Mouse (Mus musculus) kidney, postnatal 4 days (tissue): ENCODE measurements at regions not wholly inside any gene's neighbourhood (a gene's known extent, or its start where the extent isn't known, plus 50 kb on each side); places are given as distances from the start of the nearest gene placed in this dataset.

Experiments used
- DNase-seq, 2 experiments: peaks; one replicate each; pipeline ENCODE4 v3.0.0; 2021; ENCODE audit warnings: mixed read lengths in 2 of 2

DNA sequence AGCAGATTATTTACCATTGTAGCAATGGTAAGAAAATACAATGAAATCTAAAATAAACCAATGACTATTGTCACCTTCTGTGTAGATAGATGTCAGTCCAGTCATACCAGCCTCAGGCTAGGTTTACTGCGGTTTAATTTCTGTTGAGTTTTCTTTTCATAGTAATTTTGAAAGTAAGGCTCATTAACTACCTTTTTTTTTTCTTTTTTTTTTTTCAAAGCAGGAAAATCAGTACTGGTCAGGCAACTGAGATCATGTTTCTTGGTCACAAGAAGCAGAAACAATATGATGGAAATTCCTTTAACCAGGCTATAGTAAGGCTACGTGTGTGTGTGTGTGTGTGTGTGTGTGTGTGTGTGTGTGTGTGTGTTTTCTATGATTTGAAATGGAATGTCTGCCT, 622.0 kb downstream of the Nfib start:
- DNase-seq, result no peak

DNA sequence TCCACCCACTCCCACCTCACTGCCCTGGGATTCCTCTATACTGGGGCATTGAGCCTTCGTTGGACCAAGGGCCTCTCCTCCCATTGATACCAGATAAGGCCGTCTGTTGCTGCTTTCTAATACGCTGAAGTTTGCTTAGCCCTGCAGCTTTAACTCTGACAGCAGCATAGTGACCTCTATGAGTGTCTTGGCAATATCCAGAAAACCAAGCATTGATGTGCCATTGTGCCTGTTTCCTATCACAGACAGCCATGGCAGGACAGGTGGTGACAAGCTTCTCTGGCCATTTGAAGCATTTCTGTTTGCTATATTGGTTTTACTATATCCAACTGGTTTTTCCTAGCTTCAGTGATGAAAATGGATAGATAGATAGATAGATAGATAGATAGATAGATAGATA, 625.4 kb upstream of the Mpdz start:
- DNase-seq, result no peak

DNA sequence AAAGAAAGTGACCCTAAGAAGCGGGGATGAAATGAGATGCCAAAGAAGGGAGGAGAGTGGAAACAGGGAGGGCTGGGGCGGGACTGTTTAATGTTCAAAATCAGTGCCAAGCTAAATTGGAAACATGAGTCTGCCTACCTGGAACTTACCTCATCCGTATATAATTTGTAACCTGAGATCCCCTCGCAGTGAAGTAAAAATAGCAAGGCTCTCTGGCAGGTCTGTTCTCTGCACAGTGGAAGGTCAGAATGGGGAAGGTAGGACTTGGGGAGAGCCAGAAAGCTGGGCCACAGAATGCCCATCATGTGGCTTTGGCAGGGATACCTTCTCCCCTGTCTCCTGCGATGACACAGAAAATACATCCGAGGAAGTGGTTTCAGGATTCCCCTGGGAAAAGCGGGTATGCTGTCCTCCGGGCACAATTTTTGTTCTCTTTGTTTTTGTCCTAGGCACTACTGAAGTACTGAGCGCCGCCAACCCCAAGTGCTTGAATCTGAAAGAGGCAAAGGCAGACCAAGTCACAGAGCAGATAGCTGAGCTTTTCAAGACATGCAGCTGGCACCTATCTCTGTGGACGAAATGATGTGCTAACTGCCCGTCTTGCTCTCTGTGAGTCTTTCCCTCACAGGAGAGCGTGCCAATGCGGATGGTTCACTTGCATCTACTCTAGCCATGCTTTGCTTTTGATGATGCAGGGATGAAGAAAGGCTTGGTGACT, 623.2 kb upstream of the Mpdz start:
- DNase-seq, result peak in 1 of 2 experiments; percentile 9

DNA sequence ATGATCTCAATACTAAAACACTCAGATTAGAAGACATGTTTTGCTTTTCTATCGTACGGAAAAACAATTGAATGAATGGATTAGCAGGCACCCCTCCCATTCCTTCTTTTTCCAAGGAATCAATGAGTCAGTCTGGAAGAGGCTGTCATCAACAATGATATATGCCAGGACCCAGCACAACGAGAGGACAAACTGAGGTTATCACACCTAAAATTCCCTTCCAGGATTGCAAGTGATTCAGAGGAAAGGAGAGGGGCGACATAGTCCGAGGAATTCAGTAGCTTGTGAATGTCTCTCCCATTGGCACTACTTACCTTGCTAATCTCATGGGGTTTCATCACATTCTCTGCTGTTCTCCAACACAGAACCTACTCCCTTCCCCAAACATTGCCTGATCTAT, 620.1 kb upstream of the Mpdz start:
- no peak for DNase-seq

DNA sequence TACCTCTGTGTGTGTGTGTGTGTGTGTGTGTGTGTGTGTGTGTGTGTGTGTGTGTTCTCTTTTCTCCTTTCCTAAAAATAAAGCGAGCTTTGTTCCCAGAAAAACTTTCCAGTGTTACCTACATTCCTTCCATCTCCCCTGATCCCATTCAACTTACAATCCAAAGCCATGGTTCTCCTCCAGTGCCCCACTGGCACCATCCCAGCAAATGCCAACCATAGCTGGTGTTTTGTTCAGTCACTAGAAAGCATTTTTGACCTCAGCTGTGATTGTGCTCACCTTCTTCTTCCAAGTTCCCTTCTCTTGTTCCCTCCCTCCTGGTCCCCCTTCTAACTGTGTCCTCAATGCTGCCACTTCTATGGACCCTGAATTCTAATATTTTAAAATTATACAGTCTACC, 614.1 kb upstream of the Mpdz start:
- peak; percentile 36 to 51 for DNase-seq

DNA sequence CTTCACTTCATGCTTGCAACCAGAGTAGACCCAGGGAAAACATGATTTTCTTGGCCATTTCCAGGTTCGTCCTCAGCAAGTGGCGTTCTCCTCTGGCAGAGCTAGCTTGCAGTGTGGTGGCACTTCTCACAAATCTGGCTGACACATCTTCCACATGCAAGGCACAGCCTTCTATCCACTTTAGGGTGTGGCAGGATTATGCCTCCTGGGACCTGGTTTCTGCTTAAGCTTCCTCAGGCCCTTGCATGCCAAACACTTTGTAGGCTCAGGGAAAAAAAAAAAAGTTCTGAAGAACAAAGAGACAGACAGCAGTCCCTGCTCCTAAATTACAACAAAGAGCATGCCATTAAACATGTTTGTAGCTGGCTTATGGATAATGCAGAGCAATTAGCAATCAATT, 605.6 kb upstream of the Mpdz start:
- DNase-seq, result no peak

DNA sequence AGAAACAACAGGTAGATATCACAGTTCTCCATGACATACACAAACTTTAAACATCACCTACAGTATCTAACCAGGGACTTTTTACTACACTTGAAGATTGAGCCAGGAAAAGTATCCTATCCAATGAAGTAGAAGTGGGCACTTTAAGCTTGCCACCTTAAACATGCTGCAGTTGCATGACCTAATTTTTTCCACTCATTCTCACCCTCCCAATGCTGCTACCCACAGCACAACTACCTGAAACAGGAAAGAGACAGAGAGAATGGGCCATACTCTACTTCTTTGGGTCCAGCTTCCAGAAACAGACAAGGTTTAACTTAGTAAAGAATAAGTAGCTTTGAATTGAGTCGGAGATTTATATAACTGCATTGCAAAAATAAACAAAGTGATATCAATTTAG, 594.9 kb upstream of the Mpdz start:
- no peak for DNase-seq

DNA sequence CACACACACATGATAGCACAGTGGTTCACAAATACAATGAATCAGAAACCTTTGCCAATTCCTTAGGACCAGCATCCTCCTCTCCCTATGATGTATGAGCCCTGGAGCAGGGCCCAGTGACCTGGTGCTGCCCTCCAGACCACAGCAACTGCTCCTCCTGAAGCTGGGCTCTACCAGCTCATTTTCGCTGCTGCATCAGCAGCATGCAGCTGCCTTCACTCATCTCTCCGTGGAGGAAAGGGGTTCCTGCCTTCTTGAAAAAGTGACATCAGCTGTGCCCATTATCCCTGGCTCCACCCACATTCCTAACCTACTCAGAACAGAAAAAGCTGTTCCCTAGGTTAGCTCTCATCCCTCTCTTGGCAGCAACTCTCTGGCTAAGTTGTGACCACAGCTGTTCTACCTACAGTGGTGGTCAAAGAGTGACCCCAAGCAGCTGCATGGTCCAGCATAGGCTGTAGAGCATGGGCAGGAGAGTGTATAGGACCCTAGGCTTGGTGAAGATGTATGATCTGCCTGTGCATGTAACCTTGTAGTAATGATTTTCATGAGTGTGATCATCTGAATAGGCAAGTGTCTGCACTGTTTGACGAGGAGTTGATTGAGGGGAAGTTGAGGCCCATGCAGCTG, 592.6 kb upstream of the Mpdz start:
- DNase-seq, result peak; percentile 63 to 69

DNA sequence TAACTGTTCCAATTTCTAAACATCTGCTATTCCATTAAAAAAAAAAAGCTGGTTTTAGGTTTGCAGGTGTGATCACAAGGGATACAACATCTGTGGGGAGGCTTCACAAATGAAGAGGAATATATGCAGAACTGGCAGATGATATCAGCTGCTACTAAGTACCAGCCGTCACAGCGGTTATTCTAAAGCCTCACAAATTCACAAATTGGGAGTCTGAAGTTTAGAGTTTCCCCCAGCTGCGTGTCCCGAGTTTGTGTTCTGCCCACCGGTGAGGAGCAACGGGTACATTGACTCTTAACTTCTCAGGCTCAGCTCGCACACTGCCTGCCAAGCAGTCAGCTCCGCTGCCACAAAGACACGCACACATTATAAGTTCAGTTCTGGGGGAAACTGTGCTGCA, 586.6 kb upstream of the Mpdz start:
- no peak for DNase-seq

DNA sequence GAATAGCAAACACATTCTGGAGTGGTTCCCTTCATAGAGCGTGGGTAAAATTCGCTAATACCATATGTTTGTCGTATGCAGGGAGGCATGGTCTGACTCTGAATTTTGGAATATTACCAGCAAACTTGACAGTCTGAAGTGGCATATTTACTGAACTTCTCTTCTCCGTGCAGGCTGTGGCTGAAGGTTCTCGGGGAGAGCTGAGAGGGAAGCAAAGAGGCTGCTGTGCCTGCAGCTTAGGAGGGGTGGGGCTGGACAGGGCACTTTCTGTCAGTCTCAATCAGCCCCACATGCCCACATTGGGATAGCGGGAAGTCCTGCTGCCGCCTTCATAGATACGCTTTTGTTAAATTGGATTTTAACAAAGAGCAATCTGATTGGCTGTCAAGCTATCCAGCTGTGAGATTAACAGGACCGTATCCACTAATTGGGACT, 584.8 kb upstream of the Mpdz start:
- no peak for DNase-seq

DNA sequence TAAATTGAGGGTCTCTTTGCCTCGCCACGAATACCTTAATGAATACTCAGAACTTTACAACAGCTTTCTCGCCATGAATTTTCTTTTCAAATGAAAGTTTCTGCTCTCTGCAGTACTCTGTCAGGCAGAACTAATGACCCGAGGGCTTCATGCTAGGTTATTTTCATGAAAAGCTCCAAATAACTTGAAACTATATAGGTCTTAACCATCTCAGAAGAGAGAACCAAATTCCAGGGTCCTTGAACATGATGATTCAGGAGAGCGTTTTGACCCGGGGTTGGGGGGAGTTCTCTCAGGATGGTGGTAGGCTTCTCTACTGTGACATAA, 558.8 kb upstream of the Mpdz start:
- DNase-seq, result no peak

DNA sequence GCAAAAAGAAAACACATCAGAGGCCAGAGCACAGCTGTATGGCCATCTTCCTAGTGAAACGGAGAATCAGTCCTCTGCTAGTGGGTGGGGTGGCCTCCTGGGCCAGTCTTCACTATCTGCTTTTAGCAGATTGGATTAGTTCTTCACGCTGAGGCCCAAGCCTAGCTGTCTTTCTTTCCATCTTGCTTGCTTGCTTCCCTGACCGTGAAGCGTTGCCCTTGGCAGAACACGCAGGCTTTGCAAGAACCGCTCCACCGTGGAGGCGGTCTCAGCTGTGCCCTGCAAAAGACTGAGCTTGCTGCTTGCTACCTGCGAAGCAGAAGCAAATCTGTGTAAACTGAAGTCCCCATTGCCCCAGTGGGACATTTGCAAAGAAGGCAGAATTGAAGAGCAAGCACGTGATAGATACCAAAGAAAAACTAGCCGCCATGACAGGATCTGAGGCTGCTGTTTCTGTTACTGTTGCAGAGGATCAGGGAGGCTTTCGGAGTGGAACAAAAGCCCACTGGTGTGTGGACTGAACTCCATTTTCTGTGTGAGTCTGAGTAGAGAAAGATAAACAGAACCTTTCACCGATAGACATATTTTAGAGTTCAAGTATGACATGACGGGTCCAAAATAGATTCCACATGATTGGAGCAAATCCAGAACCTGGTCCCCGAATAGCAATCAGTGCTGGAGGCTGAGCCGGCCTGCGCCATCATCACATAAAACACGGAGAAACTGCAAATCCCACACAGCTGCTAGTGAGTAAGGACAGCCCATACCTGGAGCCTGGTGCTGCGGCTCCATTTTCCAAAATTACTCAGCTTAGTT, 558.2 kb upstream of the Mpdz start:
- peak; percentile 26 to 42 for DNase-seq

DNA sequence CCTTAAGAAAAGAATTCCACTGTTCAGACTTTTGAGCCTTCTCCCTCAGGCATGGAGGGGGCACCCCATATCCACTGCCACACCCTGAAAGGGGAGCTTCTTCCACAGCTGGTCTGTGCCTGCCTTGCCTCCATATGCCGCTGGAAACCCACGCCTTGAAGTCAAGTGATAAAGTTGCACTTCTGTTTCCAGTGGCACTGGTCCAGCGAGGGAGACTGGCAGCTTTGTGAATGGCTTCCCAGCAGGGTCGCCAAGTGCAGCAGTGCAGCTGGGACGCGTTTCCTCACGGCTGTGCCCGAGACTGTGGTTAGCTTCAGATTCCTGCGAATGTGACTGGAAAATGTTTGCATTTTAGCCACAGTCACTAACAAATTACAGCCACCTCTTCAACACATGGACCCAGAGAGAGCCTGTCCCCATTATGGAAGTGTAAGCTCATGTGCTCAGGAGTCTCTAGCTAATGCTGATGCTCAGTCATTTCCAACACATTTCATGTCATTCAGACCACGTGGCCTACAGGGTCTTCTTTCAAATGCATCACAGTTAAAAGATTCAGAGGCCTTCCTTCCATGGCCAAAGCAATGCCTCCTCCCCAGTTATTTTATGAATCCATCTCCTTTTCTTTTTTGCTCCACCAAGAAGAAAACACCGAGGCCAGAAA, 557.2 kb upstream of the Mpdz start:
- DNase-seq, result peak; percentile 59 to 66

DNA sequence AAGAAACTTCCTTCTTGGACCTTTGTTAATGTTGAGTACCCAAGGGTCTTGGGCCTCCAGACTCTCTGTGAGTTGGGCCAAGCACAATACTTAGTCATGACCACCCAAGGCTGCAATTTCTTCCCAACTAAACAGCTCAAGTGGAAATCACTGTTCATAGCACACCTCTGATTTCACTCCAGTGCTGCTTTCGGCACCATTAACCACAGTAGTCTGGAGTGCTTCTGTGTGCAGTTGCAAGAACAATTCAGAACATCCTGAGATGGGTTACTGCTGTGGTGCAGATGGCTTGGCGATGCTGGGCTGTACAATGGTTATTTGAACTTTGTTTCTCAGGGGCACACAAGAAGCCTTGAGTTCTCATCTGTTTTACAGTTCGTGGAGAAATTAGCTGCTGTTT, 556.5 kb upstream of the Mpdz start:
- DNase-seq, result no peak

DNA sequence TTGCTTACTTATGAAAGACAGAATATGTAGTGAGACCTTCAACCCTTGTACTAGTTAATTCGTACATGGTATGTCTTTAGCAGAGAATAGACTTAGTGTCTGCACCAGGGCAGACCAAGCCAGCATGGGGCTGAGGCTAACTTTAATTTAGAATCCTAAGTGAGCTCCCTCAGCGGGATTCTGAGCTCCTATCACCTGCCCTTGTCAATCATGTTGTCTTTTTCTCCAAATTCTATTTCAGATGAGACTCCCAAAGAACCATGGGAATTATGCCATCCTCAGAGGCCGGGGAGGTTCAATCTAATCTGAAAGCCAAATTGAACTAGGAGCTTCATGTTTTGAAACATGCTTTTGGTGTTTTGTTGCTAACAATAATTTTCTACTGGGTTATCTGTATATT, 553.8 kb upstream of the Mpdz start:
- DNase-seq, result no peak

DNA sequence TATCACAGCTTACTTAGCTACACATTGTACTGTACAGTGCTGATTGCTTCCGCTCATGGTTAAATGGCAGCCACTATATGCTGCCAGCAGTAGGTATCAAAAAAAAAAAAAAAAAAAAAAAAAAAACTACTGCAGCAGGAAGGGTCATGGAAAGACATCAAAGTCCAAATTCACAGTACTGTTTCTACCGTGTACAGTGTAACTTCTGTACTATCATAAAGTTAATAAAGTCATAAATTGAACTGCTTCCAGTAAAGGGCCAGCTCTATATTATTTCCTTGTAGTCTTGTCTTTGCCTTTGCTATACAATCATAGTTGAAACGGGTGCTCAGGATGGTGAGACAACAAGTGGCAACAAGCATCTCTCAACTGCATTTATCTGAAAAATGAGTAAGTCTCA, 552.6 kb upstream of the Mpdz start:
- DNase-seq, result no peak

DNA sequence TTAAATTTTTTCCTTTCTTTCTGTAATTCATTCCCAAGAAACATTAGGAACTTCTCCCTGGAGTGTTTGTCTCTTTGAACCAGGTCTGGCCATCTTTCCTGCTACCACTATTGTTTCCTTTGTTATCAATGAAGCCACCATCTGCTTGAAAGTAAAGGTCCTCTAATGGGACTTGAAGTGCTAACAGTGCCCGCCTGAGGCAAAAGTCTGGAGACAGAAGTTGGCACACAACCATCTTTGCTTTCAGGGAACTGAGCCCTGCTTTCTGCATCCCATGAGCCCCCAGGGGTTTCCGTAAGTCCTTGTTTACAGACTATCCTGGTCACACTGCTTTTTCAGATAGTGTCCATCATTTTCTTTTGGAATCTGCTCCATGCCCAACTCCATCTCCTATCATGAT, 546.2 kb upstream of the Mpdz start:
- no peak for DNase-seq

DNA sequence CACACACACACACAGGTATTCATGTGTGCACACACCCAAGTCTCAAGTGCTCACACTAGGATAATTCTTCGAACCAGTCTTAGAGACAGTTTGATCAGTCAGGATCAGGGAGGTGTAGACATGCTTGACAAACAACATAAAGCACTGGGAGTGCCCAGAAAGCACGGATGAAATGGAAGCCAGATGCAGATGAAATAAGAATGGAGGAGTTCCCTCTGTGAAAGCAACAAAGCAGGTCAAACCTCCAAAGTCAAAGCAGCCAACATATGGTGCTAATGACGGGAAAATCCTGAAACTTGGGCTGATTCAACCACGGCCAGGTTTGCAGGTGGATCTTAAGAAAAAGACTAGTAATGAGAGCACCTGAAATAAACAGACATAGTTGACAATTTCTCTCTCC, 544.0 kb upstream of the Mpdz start:
- DNase-seq, result no peak

DNA sequence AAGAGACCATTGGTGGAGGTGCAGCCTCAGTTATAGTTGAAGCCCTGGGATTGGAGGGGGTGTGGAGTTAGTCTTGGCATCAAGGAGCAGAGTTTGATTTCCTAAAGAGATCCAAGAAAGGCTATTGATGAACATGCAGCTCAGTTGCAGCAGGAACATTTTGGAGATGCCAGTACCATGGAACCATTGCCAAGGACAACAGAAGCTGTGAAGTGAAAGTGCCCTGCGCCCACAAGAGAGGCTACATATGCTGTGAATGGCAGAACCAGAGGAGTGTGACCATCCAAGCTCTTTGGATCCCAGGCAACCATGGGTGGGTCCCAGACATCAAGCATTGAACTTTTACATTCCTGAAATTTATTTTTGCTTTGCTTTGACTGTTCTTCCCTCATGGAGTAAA, 539.2 kb upstream of the Mpdz start:
- no peak for DNase-seq

DNA sequence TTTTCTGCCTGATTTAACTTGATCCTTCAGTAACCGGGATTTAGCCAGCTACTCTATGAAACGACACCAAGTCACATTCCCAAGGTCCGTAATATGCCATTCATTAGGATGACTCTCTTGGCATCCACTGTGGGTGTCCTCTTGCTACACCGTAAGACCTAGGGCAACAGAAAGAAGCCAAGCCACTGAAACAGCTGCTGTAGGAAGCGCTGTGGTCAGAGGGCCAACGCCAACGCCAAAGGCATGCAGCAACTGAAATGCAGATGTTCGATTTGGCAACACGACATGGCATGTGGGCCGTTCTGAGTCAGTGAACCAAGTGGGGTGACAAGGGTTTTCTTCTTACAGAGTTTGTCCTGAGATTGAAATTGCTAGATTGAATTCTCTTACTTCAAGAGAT, 527.9 kb upstream of the Mpdz start:
- no peak for DNase-seq

DNA sequence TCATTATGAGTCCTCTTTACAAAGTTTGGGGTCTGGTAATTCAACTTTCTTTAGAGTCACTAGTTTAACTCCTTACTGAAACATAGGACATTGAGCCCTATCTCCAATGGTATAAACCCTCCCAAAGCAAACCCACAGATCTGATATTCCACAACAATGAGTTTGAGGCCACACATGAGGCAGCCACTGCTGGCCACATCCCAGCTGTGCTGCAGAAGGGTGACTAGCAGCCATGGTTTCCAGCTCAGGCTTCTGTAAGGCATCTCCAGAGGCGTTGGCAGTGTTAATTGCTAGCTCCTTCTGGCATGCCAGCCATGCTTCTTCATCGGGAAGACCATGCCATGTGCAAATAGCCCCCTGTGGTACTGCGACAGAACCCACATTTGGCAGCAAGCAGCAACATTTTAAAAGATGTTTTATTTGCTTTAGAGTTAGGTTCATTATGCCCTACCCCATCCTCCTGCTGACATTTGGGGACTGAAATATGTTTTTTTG, 527.1 kb upstream of the Mpdz start:
- DNase-seq, result no peak

DNA sequence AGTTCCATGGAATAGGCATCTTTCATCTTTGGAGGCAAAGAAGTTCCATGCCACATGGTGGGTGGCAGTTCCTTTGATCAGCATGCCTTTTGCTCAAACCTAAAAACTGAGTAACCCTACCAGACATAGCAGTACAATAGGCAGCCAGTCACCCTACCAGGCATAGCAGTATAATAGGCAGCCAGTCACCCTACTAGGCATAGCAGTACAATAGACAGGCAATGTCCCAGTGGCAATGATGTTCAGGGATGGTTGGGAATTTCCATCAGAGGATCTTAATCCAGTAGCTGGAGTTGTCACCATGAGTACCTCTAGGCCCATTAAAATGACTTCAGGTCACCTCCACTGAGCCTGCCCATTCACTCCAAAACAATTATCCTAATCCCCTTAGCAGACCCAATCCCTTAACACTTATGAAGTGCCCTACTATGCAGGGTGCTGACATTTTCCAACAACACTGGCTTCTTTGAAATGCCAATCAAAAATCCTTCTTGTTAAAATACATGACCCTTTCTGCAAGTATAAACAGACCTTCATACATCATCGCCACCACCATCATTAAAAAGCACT, 523.5 kb upstream of the Mpdz start:
- no peak for DNase-seq

DNA sequence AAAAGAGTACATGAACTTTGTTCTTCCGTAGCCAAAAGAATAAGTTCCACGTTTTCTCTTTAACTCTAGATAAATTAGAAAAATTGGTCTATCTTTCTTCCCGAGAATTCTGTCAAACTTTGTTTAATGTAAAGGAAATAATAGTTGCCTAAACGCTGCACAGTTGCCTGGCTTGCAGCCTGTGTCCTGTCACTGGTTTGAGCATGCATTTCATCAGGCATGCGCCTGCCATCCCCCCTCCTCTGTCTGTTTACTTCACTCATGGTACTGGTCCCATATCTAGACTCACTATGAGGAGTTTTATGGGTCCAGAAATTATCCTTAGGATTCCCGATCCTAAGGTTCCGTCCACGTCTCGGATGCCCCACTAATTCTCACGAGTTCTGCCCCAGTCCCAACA, 520.5 kb upstream of the Mpdz start:
- DNase-seq, result no peak
